Mouse (Mus musculus) heart, adult 9 months (tissue): ENCODE results near the gene Ulk4.

Source experiments
- DNase-seq, 2 experiments: peaks; one replicate each; pipeline ENCODE4 v3.0.0; 2022; ENCODE audit warnings: low spot score in 2 of 2

Ulk4 gene

GRCm38 (mm10) chr9:121019932-121020331, 257.1 kb downstream of the Ulk4 start:
- DNase-seq, result no peak

GRCm38 (mm10) chr9:121018524-121019315, 258.3 kb downstream of the Ulk4 start:
- DNase-seq, result no peak

GRCm38 (mm10) chr9:121015810-121016502, 261.0 kb downstream of the Ulk4 start:
- DNase-seq, result no peak

GRCm38 (mm10) chr9:121011540-121011939, 265.5 kb downstream of the Ulk4 start:
- no peak for DNase-seq

- DNase-seq, result no peak
Measured at GRCm38 (mm10) chr9:121010544-121010943, 266.5 kb downstream of the Ulk4 start.

- no peak for DNase-seq
Measured at GRCm38 (mm10) chr9:121005961-121006360, 271.0 kb downstream of the Ulk4 start.

- DNase-seq, result no peak
Measured at GRCm38 (mm10) chr9:121001681-121002540, 275.1 kb downstream of the Ulk4 start.

- no peak for DNase-seq
Measured at GRCm38 (mm10) chr9:121000641-121001320, 276.2 kb downstream of the Ulk4 start.

- DNase-seq, result no peak
Measured at GRCm38 (mm10) chr9:120998696-120999095, 278.3 kb downstream of the Ulk4 start.

- DNase-seq, result peak; percentile 38 to 41
Measured at GRCm38 (mm10) chr9:120994223-120995155, 282.5 kb downstream of the Ulk4 start.

GRCm38 (mm10) chr9:120993004-120993403, 284.0 kb downstream of the Ulk4 start:
- DNase-seq, result no peak

GRCm38 (mm10) chr9:120991801-120992200, 285.2 kb downstream of the Ulk4 start:
- no peak for DNase-seq

GRCm38 (mm10) chr9:120989806-120990700, 286.9 kb downstream of the Ulk4 start:
- DNase-seq, result no peak

GRCm38 (mm10) chr9:120988088-120988487, 288.9 kb downstream of the Ulk4 start:
- no peak for DNase-seq

GRCm38 (mm10) chr9:120986994-120987393, 290.0 kb downstream of the Ulk4 start:
- DNase-seq, result no peak

- DNase-seq, result no peak
Measured at GRCm38 (mm10) chr9:120986255-120986654, 290.7 kb downstream of the Ulk4 start.

- no peak for DNase-seq
Measured at GRCm38 (mm10) chr9:120985524-120985923, 291.5 kb downstream of the Ulk4 start.

GRCm38 (mm10) chr9:120985009-120985408, 292.0 kb downstream of the Ulk4 start:
- no peak for DNase-seq

- DNase-seq, result no peak
Measured at GRCm38 (mm10) chr9:120984509-120984908, 292.5 kb downstream of the Ulk4 start.
